Mouse (Mus musculus) embryonic facial prominence, embryonic 11.5 days (tissue): ENCODE results near the gene C130060K24Rik. TPM values are rescaled to one million over a fixed set of nuclear protein-coding genes. Genes with fewer than 3 reads are reported as not detected.

Experiments used
- ATAC-seq: fragments of 200-750 bp; cut with Nextera tagmentation; replicated peaks from 2 replicates; pipeline ENCODE4 v1.8.0; 2017; ENCODE audit warnings: low read depth; ENCODE audit not compliant: insufficient number of reproducible peaks, low FRiP score, low TSS enrichment
- DNase-seq: peaks from one replicate; pipeline ENCODE4 v3.0.0-alpha.2; 2015; ENCODE audit warnings: low spot score
- H3K27ac ChIP-seq: fragments of 300-500 bp; sonication (generic); replicated peaks from 2 replicates; pipeline ENCODE4 v1.5.1; 2014; ENCODE audit warnings: mild to moderate bottlenecking, low read depth, low read length, control low read depth
- H3K27me3 ChIP-seq: fragments of 300-500 bp; sonication (generic); 2 replicates; pipeline ENCODE4 v1.6.1; 2014; ENCODE audit warnings: mild to moderate bottlenecking, low read length, moderate library complexity, mixed read lengths; ENCODE audit not compliant: control insufficient read depth, insufficient read depth
- H3K36me3 ChIP-seq: fragments of 300-500 bp; sonication (generic); replicated peaks from 2 replicates; pipeline ENCODE4 v1.6.1; 2014; ENCODE audit warnings: low read depth, mild to moderate bottlenecking, low read length, moderate library complexity, mixed read lengths; ENCODE audit not compliant: control insufficient read depth, insufficient read depth
- H3K4me1 ChIP-seq: fragments of 300-500 bp; sonication (generic); 2 replicates; pipeline ENCODE4 v1.6.1; 2014; ENCODE audit warnings: low read length, mixed read lengths; ENCODE audit not compliant: control insufficient read depth, insufficient read depth
- H3K4me2 ChIP-seq: fragments of 300-500 bp; sonication (generic); 2 replicates; pipeline ENCODE4 v1.6.1; 2014; ENCODE audit warnings: low read depth, mild to moderate bottlenecking, control low read depth, low read length, moderate library complexity
- H3K4me3 ChIP-seq: fragments of 300-500 bp; sonication (generic); 2 replicates; pipeline ENCODE4 v1.5.1; 2014; ENCODE audit warnings: low read depth, low read length, control low read depth
- H3K9ac ChIP-seq: fragments of 300-500 bp; sonication (generic); replicated peaks from 2 replicates; pipeline ENCODE4 v1.6.1; 2014; ENCODE audit warnings: mild to moderate bottlenecking, control low read depth, low read length
- H3K9me3 ChIP-seq: fragments of 300-500 bp; sonication (generic); replicated peaks from 2 replicates; pipeline ENCODE4 v1.6.1; 2016; ENCODE audit warnings: mild to moderate bottlenecking, low read length, inconsistent platforms, mixed read lengths; ENCODE audit not compliant: control insufficient read depth
- WGBS: fragments of 180-500 bp; shearing (Covaris S2); extraction: QIAGEN DNeasy Blood & Tissue Kit; methylation state at CpG from one replicate; pipeline ENCODE4 v1.1.7; 2014; 5-methylcytosine and 5-hydroxymethylcytosine counted together
- polyA plus RNA-seq: library from polyadenylated mRNA; unstranded; fragments of >200 nt; fragmentation: Nextera tagmentation; extraction: Ambion mirVana; gene quantifications from 2 replicates; pipeline ENCODE4 v1.2.1, GENCODE M21; 2014

C130060K24Rik gene
- polyA plus RNA-seq, result 1.1 and 1.4 TPM in 2 replicates

- Histone ChIP-seq H3K9ac (peak within 1 kb of the TSS; percentile 62), H3K4me2 (peak within 1 kb of the TSS; percentile 95), H3K4me3 (peak within 1 kb of the TSS; percentile 60), H3K27ac (no peak within 1 kb of the TSS), H3K36me3 (no peaks in the 10 kb centered on the region), H3K9me3 (no peaks in the 10 kb centered on the region), H3K27me3 (no peaks in the 10 kb centered on the region), H3K4me1 (no peaks in the 10 kb centered on the region)
- DNase-seq, result peak; percentile 55
- peak; percentile 79 for ATAC-seq
- under 1% methylated on average over 64 of the region's 64 CpGs for WGBS
These were observed at the start of gene C130060K24Rik for GRCm38 (mm10) chr6:65380918-65381772. C130060K24Rik (plus strand) TSS chr6:65381105.

- no peaks in the 10 kb centered on the region for H3K4me1 ChIP-seq
- no peaks in the 10 kb centered on the region for H3K9me3 ChIP-seq
- no peak overlapping the region for H3K9ac ChIP-seq
- no peak overlapping the region for H3K27ac ChIP-seq
- H3K36me3 ChIP-seq, result no peaks in the 10 kb centered on the region
- 89% methylated on average over 1 of the region's 1 CpGs for WGBS
- DNase-seq, result no peak
- no peaks in the 10 kb centered on the region for H3K27me3 ChIP-seq
- ATAC-seq, result no peak
- no peak overlapping the region for H3K4me2 ChIP-seq
- H3K4me3 ChIP-seq, result no peak overlapping the region
These were observed 46.7 kb upstream of the C130060K24Rik start for GRCm38 (mm10) chr6:65334246-65334645.

- DNase-seq (no peak), ATAC-seq (no peak)
- Histone ChIP-seq H3K27ac (no peak overlapping the region), H3K4me1 (no peaks in the 10 kb centered on the region), H3K4me2 (no peak overlapping the region), H3K36me3 (no peaks in the 10 kb centered on the region), H3K9me3 (no peaks in the 10 kb centered on the region), H3K9ac (no peak overlapping the region), H3K27me3 (no peaks in the 10 kb centered on the region), H3K4me3 (no peak overlapping the region)
These were observed 41.5 kb upstream of the C130060K24Rik start for GRCm38 (mm10) chr6:65339391-65339790.

DNA sequence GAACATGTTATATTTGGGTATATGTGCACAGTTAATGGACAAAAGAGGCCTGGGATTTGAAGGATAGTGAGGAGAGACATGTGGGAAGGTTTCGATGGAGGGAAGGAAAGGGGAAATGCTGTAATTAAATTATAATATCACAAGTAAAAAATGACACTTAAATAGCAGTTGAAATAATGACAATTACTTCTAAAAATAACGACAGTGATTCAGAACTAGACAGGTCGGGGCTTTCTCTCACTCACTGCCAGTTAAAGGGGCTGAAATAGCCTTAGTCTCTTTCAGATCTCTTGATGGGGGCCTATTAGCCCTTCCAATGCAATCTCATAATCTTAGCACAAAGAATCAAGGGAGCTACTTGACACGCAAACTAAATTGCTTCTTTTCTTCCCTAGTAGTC lies 39.5 kb upstream of the C130060K24Rik start:
- no peak overlapping the region for H3K27ac ChIP-seq
- no peak overlapping the region for H3K4me3 ChIP-seq
- ATAC-seq (no peak), DNase-seq (no peak)
- no peaks in the 10 kb centered on the region for H3K9me3 ChIP-seq
- no peaks in the 10 kb centered on the region for H3K36me3 ChIP-seq
- no peaks in the 10 kb centered on the region for H3K27me3 ChIP-seq
- no peak overlapping the region for H3K4me2 ChIP-seq
- H3K4me1 ChIP-seq, result no peaks in the 10 kb centered on the region
- H3K9ac ChIP-seq, result no peak overlapping the region
- 70% methylated on average over 4 of the region's 4 CpGs for WGBS

DNA sequence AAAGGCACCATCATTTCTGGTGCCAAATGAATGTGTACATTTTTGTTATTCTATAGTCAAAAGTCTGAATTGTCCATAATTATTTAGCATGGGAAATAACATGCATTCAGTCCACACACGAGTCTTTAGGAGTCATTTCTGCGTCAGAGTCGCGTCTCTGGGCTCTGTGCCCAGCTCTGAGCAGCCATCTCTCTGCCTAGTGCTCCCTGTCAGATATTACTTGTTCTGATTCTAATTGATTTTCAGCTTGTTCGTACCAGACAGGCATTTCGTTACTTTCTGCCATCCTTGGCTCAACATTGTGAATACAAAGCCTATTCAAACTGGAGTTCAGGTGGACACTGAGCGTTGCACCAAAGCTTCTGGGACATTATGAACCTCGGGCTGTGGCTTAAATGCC lies 33.2 kb upstream of the C130060K24Rik start:
- no peak overlapping the region for H3K4me2 ChIP-seq
- no peak overlapping the region for H3K27ac ChIP-seq
- no peak overlapping the region for H3K9ac ChIP-seq
- no peaks in the 10 kb centered on the region for H3K27me3 ChIP-seq
- no peak for ATAC-seq
- H3K4me3 ChIP-seq, result no peak overlapping the region
- DNase-seq, result no peak
- H3K36me3 ChIP-seq, result no peaks in the 10 kb centered on the region
- H3K9me3 ChIP-seq, result no peaks in the 10 kb centered on the region
- 65% methylated on average over 8 of the region's 8 CpGs for WGBS
- no peaks in the 10 kb centered on the region for H3K4me1 ChIP-seq

DNA sequence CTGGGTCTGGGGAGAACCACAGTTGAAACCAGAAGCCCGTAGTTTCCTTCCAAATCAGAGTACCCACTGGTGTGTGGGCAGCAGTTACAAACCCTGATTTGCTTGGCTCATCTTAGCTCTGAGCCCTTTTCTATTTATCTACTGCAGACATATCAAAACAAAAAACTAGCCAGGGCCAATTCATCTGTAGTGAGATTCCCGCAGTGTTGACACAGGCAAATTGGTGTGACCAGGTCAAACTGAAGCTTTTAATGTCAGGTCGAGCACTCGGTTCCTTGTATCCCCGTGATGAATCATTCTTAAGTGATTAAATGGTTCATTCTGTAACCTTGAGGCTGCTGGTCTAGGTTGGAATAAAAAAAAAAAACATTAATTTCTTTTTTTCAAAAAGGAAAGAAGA lies 32.6 kb upstream of the C130060K24Rik start:
- Histone ChIP-seq H3K27me3 (no peaks in the 10 kb centered on the region), H3K9ac (no peak overlapping the region), H3K27ac (no peak overlapping the region), H3K4me2 (no peak overlapping the region), H3K4me1 (no peaks in the 10 kb centered on the region), H3K4me3 (no peak overlapping the region), H3K36me3 (no peaks in the 10 kb centered on the region), H3K9me3 (no peaks in the 10 kb centered on the region)
- WGBS, result 25% methylated on average over 5 of the region's 5 CpGs
- DNase-seq, result peak; percentile 39
- ATAC-seq, result no peak

DNA sequence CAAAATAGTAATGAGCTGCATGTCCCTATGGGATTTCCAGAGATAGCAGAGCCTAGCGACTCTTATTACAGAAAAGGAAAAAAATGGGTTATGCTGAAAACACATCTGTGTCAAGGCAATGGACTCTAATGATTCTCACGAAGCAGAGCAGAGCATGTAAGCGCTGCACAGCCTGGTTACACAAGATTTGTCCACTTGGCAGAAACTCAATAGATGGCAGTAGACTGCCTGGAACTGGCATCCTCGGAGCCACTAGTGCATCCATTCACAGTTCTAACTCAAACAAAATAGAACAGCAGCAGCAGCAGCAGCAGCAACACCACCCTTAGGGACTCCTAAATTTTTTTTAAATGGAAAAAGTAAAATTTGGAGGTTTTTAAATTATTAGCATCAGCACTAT lies 29.3 kb upstream of the C130060K24Rik start:
- no peak overlapping the region for H3K4me3 ChIP-seq
- ATAC-seq (no peak), DNase-seq (no peak)

GRCm38 (mm10) chr6:65375918-65376317 lies 5.0 kb upstream of the C130060K24Rik start:
- Histone ChIP-seq H3K9me3 (no peaks in the 10 kb centered on the region), H3K36me3 (no peaks in the 10 kb centered on the region), H3K27ac (no peak overlapping the region), H3K4me2 (no peak overlapping the region), H3K4me1 (no peaks in the 10 kb centered on the region), H3K27me3 (no peaks in the 10 kb centered on the region), H3K9ac (no peak overlapping the region), H3K4me3 (no peak overlapping the region)
- DNase-seq (no peak), ATAC-seq (no peak)
- 67% methylated on average over 2 of the region's 2 CpGs for WGBS

More for the DNA sequence above, 29.3 kb upstream of the C130060K24Rik start:
- Histone ChIP-seq H3K36me3 (no peaks in the 10 kb centered on the region), H3K27ac (no peak overlapping the region), H3K4me1 (no peaks in the 10 kb centered on the region), H3K9ac (no peak overlapping the region), H3K4me2 (no peak overlapping the region), H3K27me3 (no peaks in the 10 kb centered on the region), H3K9me3 (no peaks in the 10 kb centered on the region)
- WGBS, result 82% methylated on average over 4 of the region's 4 CpGs
